Mouse (Mus musculus) Muller cell, postnatal 12 days (primary cell): ENCODE results near the gene Cacna1s.

Experiments
- DNase-seq: peaks from one replicate; pipeline ENCODE4 v3.0.0-alpha.2; 2015; ENCODE audit errors: inconsistent ontology term

Cacna1s gene

GRCm38 (mm10) chr1:136117069-136117468 is 64.5 kb downstream of the Cacna1s start:
- DNase-seq: no peak

GRCm38 (mm10) chr1:136118875-136119274 is 66.3 kb downstream of the Cacna1s start:
- no peak for DNase-seq

- DNase-seq: no peak
Measured at GRCm38 (mm10) chr1:136119571-136120262, 67.2 kb downstream of the Cacna1s start.

- no peak for DNase-seq
Measured at GRCm38 (mm10) chr1:136120263-136120603, 67.7 kb downstream of the Cacna1s start.

- DNase-seq: no peak
Measured at GRCm38 (mm10) chr1:136120785-136121184, 68.2 kb downstream of the Cacna1s start.

- no peak for DNase-seq
Measured at GRCm38 (mm10) chr1:136122030-136122429, 69.5 kb downstream of the Cacna1s start.

- DNase-seq: no peak
Measured at GRCm38 (mm10) chr1:136126159-136126765, 73.7 kb downstream of the Cacna1s start.

- DNase-seq: peak; percentile 85
Measured at GRCm38 (mm10) chr1:136126895-136127294, 74.3 kb downstream of the Cacna1s start.

- DNase-seq: no peak
Measured at GRCm38 (mm10) chr1:136127856-136128255, 75.3 kb downstream of the Cacna1s start.

- no peak for DNase-seq
Measured at GRCm38 (mm10) chr1:136128416-136128815, 75.9 kb downstream of the Cacna1s start.

- DNase-seq: no peak
Measured at GRCm38 (mm10) chr1:136128944-136129589, 76.5 kb downstream of the Cacna1s start.

GRCm38 (mm10) chr1:136130107-136130506 is 77.6 kb downstream of the Cacna1s start:
- DNase-seq: no peak

GRCm38 (mm10) chr1:136130951-136131558 is 78.5 kb downstream of the Cacna1s start, which contains the start of gene Kif21b:
Gene Kif21b, plus strand, starts transcription at chr1:136131389.
- peak; percentile 95 for DNase-seq

GRCm38 (mm10) chr1:136131603-136132291 is 79.2 kb downstream of the Cacna1s start:
- peak; percentile 35 for DNase-seq

GRCm38 (mm10) chr1:136132386-136133201 is 80.0 kb downstream of the Cacna1s start:
- no peak for DNase-seq

- DNase-seq: peak; percentile 65
Measured at GRCm38 (mm10) chr1:136133570-136134240, 81.2 kb downstream of the Cacna1s start.

- DNase-seq: no peak
Measured at GRCm38 (mm10) chr1:136134547-136134946, 82.0 kb downstream of the Cacna1s start.

GRCm38 (mm10) chr1:136135046-136135445 is 82.5 kb downstream of the Cacna1s start:
- DNase-seq: no peak

GRCm38 (mm10) chr1:136135777-136136444 is 83.4 kb downstream of the Cacna1s start:
- DNase-seq: no peak

- DNase-seq: peak; percentile 43
Measured at GRCm38 (mm10) chr1:136136547-136136946, 84.0 kb downstream of the Cacna1s start.
